Mouse (Mus musculus) gastrocnemius, postnatal 14 days (tissue): Measurements from ENCODE around the gene Pde4a. TPM values are rescaled to one million over a fixed set of nuclear protein-coding genes. Genes with fewer than 3 reads are reported as not detected.
"Not testable (repeated sequence)": the region's sequence is repeated elsewhere in the genome, so short reads cannot be mapped to it uniquely, and the experiment has no call there.

Experiments
- DNase-seq: peaks from one replicate; pipeline ENCODE4 v3.0.0; 2021; ENCODE audit warnings: mixed read lengths
- intact Hi-C: fragments of 180-260 bp; cut with DNase I; formaldehyde crosslinking; loops from one replicate; pipeline ENCODE4 v1.15.1; 2025; ENCODE audit warnings: low total_unique reads
- total RNA-seq, 2 experiments: library from RNA; stranded (reverse); gene quantifications; 2 replicates each; pipeline ENCODE4 v1.2.3; 2021

The Pde4a gene
- total RNA-seq, 2 experiments from 2014 or later = 26.1 to 27.1 TPM

DNA sequence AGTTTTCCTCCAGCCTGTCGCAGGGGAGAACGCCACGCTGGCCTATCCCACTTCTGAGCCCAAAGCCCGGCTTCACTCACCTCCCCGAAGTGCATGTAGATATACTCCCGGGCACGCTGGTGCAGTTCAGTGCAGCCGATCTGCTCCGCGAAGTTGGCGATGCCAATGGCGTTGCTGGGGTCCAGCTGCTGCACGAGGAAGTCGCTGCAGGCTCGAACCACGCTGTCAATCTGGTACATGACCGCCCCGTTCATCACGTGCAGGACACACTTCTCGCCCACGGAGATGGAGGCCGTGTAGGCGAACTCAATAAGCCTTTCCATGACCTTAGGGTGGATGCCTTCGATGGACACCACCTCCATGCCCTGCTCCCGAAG, 71.5 kb downstream of the Pde4a start:
- intact Hi-C loops = no loop called here

GRCm38 (mm10) chr9:21237368-21238003, 72.0 kb downstream of the Pde4a start:
- intact Hi-C loops = no loop called here
- no peak for DNase-seq

More for the DNA sequence above, 71.5 kb downstream of the Pde4a start:
- DNase-seq = no peak

DNA sequence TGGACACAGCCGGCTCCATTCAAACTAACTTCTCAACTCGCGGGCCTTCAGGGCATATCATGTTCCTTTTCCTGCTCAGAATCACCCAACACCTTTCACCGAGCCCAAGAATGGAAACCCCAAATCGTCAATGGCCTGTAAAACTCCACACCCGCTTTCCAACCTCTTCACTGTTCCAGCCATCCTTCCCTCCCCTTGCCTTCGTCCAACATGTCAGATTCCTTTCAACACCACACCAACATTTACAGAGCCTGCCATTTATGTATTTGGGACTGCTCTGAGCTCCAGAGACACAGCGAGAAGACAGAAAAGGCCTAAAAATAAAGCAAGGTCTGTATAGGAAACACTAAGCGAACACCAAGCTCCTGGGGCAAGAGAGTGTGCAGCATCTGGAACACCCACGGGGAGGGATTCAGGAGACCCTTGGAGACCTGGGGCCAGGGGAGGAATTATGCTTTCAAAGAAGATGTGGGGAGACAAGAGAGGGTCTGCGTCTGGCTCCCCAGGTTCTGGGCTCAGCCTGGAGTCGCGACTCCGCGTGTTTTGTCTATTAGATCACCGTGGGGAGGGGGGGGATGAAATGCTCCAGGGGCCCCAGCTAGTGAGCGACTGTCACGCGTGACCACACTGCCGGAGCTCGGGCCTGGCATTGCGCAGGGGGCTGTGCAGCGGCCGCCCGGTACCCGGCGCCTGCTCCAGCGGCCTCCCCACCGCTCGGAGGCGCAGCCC, 72.7 kb downstream of the Pde4a start:
- intact Hi-C loops = no loop called here
- no peak for DNase-seq

DNA sequence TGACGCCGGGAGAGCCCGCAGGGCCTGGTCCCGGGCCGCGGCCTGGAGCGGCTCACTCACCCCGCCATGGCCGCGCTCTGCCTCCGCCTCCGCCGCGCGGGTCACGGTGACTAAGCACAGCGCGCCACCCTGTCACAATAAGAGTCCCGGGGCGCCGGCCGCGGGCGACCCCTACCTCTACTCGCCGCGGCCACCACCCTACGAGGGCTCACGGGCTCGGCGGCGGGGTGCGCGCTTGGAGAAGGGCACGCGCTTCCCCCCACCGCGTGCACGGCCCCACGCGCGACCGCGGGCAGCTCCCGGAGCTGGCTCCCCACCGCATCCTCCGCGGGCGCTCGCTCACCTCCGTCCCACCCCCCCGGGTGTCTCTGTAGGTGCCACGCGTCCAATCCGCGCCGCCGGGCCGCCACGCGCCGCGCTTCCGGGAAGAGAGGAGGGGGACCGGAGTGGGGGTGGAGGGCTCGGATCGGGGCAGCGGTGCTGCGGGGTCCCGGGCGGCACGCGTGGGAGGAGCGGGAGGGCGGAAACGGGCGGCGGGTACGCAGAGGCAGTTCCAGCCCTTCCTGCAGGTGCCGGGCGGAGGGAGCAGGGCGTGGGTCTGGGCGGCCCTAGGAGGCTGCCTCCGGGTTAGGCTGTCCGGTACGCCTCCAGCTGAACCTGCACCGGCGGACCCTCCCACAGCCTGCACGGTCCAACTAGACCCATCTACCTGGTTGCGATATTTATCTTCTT, 73.4 kb downstream of the Pde4a start, which contains the start of gene Keap1:
Keap1 (minus strand) TSS at position 629 of the 732 bp plus-strand sequence.
- DNase-seq = peak; percentile 84
- intact Hi-C loops = no loop called here

DNA sequence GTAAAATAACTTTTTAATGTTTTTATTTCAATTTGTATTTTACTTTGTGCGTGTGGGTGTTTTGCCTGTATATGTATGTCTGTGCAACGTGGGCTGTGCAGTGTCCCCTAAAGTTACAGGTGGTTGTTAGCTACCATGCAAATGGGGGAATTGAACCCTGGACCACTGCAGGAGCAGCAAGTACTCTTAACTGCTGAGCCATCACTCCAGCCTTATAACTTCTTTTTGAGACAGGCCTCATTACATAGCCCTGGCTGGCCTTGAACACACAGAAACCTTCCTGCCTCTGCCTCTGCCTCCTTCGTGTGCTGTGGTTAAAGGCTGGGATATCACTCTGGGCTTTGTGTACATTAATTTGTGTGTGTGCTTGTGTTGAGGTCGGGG, 73.9 kb downstream of the Pde4a start:
- no peak for DNase-seq
- intact Hi-C loops = no loop called here

DNA sequence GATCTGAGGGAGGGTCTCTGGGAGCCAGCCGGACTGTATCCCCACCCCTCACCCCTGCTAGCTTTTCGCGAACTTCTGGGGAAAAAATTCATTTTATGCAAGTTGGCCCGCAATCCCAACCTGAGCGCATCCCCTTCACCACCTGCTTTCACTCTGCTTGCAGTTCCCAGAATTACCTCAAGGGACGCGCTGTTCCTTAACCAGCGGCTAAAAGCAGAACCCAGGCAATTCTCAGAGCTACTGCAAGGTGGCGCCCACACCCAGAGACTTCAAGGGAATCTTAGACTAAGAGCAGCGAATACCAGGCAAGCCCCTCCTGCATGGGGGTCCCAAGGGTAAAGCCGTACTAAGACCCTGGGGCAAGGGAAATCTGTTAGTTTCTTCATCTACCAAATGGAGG, 75.8 kb downstream of the Pde4a start:
- DNase-seq = peak; percentile 74
- intact Hi-C loops = no loop called here

DNA sequence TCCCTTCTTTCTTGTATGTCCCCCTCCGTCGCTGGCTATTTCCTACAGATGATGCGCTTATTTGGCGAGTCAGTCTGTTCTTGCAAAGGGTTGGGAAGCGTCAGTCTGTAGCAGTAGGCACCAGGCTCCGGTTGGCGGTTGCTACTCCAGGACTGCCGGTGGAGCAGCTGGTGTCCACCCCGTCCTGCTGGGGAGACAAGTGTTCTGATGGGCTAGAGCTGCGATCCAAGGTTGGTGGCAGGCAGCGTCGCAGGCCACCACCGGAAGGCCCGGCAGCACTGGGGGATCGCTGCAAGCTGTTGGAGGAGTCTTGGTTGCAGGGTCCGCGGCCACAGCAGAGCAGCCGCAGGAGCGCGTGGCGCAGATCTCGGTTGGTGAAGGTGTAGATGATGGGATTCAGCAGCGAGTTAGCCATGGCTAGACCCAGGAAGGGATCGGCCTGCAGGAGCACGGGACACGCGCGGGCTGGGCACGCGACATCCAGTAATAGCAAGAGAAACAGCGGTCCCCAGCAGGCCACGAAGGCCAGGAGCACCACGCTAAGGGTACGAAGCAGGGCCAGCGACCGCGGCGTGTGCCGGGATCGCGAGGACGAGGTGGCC, 78.4 kb downstream of the Pde4a start:
- intact Hi-C loops = no loop called here
- no peak for DNase-seq

DNA sequence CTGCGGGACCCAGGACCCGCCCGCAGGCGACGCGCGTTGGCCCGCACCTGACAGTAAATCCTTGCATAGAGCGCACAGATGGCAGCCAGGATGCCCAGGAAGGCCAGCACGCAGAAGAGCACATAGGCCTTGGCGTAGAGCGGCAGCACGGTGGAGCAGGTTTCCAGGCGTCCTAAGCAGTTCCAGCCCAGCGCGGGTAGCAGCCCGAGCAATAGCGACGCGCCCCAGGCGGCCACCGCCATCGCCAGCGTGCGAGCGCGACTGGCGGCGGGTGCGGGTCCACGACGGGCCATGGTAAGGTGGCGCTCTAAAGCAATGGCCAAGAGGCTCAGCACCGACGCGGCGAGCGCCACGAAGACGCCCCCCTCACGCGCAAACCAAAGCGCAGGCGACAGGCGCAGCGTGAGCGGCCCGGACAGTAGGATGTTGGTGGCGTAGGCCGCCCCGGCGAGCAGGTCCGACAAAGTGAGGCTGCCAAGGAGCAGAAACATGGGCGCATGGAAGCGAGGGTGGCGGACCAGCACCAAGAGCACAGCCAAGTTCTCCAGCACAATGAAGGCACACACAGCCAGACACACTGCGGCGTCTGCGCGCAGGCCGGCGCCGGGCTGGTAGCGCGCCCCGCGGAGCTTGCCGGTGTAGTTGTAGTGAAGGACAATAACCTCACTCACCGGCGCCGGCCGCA, 79.1 kb downstream of the Pde4a start:
- DNase-seq = no peak
- intact Hi-C loops = no loop called here

DNA sequence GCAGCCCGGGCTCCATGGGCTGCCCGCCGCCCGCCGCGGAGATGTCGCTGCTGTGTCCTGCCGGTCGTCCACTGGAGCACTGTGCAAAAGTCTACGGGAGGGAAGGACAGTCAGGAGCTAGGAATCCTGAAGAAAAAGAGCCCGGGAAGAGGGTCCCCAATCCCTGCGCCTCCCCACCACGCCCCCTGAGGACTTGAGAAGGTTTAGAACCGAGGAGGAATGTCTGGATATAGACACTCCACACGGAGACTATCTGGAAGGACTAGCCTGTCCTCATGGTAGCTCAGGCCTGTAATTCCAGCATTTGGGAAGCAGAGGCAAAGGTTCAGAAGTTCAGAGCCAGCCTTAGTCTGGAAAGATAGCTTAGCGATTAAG, 79.6 kb downstream of the Pde4a start:
- intact Hi-C loops = no loop called here
- no peak for DNase-seq

- intact Hi-C loops = no loop called here
- DNase-seq = no peak
These were observed 80.8 kb downstream of the Pde4a start for GRCm38 (mm10) chr9:21246342-21246741.

- DNase-seq = peak; percentile 59
- intact Hi-C loops = no loop called here
These were observed 82.8 kb downstream of the Pde4a start, which contains the start of gene S1pr5 for GRCm38 (mm10) chr9:21248326-21248725. TSS of gene S1pr5 (minus strand) at chr9:21248443.

DNA sequence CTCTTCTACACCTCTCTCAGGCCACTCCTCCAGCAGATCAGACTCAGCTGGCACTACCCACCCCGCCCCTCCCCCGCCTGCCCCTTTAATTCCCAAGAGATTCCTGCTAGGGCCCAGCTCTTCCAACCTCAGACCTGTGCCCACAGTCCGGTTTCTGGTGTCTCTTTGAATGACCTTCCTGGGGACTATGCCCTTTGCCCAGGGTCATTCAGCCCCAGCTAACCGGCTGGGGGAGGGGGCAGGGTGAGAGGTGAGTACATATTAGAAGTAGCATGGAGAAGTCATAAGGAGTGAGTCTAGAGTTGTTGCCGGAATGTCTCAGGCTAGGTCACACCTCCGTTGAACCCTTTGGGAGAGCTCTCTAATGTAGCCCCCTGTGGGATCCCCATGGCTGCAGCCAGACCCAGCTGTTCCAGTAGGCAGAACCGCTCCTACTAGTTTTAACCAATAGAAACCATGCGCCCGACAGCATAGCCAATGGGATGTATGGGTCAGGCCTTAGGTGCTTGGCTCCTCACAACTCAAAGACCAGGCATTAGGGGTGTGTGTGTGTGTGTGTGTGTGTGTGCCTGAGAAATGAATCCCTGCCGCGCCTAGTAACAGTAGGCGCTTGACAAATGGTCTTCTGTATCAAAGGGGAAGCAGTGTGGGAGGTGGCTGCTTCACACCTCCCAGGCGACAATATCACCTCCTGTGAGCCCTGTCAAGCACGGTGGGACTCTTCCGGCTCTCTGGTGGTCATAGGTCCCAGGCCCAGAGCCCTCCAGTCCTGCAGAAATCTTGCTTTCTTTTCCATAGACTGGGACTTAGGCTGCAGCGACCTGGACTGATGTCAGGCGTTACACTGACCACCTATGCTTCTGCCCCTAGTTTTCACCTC, 84.4 kb downstream of the Pde4a start:
- intact Hi-C loops = no loop called here
- no peak for DNase-seq

DNA sequence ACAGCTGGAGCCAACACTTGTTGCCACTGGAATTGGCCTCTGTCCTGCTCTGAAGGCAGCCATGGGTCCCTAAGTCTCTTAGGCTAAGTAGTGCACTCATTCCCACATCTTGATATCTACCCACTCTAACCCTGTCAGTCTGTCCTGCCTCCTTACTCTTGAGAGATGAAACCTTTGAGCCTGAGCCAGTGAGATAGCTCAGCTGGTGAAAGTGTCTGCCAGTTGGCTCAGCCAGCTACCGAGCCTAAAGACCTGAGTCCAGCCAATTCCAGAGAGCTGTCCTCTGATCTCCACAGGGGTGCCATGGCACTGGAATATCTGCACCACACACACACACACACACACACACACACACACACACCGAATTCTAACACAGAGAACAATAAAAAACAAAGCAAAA, 85.0 kb downstream of the Pde4a start:
- intact Hi-C loops = no loop called here
- no peak for DNase-seq

GRCm38 (mm10) chr9:21251116-21251735, 85.7 kb downstream of the Pde4a start:
- intact Hi-C loops = no loop called here
- DNase-seq = no peak

- intact Hi-C loops = no loop called here
- no peak for DNase-seq
These were observed 89.2 kb downstream of the Pde4a start for GRCm38 (mm10) chr9:21254690-21255089.

DNA sequence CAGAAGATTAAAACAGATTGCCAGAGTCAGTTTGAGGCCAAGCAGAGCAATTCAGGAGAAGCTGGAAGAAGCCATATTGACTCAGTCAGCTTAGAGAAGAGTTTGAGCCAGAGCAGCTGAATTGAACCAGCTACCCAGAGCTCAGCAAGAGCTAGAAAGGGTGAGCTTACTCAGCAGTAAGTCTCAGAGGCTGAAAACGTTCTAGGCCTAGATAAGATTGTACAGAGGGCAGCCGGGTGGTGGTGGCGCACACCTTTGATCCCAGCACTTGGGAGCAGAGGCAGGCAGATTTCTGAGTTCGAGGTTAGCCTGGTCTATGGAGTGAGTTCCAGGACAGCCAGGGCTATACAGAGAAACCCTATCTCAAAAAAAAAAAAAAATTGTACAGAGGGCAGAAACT, 90.8 kb downstream of the Pde4a start:
- DNase-seq, intact Hi-C loops: not testable (repeated sequence)

GRCm38 (mm10) chr9:21260491-21261040, 95.1 kb downstream of the Pde4a start:
- no peak for DNase-seq
- intact Hi-C loops = no loop called here

DNA sequence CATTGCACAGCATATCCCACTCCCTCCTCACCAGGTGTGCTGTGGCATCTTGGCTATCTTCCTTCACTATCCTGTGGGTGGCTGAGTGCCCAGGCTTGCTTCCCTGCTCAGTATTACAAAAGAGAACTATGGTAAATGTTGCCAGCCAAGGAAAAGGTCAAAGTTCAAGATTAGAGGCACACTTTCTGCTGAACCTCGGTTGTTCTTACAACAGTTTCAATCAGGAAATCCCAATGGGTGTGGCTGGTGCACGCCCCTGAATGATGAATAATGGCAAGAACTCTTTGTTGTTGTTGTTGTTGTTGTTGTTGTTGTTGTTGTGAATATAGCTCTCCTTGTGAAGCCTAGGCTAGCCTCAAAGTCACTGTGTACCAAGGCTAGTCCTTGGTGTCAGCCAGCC, 96.3 kb downstream of the Pde4a start:
- no peak for DNase-seq
- intact Hi-C loops = no loop called here
